Mouse (Mus musculus) small intestine, adult 10 weeks (tissue): ENCODE data around the gene Six3. TPM values are rescaled to one million over a fixed set of nuclear protein-coding genes. Genes with fewer than 3 reads are reported as not detected.

Experiments
- polyA plus RNA-seq: library from polyadenylated mRNA; stranded (reverse); fragments of 350-450 nt; fragmentation: Illumina TruSeq; extraction: RNeasy Lipid Tissue Mini Kit (QIAGEN cat#74804); gene quantifications from one replicate; pipeline ENCODE4 v1.2.3, GENCODE M21; 2014; ENCODE audit warnings: low replicate concordance

Gene Six3
- not detected for polyA plus RNA-seq

GRCm38 (mm10) chr17:85613266-85613860 is at the start of gene Six3:
Six3 (plus strand) TSS chr17:85613608.

Other genes starting within 250 kb of the Six3 start
- gene Six2, start 74.7 kb downstream of the Six3 start, polyA plus RNA-seq: not detected